Mouse (Mus musculus) forelimb bud, embryonic 11.5 days (tissue): ENCODE data around the gene Tmem39a.

Experiments
- DNase-seq: peaks from one replicate; pipeline ENCODE4 v3.0.0-alpha.2; 2012; ENCODE audit warnings: low read depth, low spot score

The Tmem39a gene

GRCm38 (mm10) chr16:38558221-38558748, at the start of gene Tmem39a:
Gene Tmem39a, plus strand, starts transcription at chr16:38558698.
- DNase-seq: no peak

- no peak for DNase-seq
Measured at GRCm38 (mm10) chr16:38510846-38511245, 47.7 kb upstream of the Tmem39a start.

- DNase-seq: no peak
Measured at GRCm38 (mm10) chr16:38519140-38519539, 39.4 kb upstream of the Tmem39a start.

GRCm38 (mm10) chr16:38521211-38521987, 37.1 kb upstream of the Tmem39a start:
- DNase-seq: peak; percentile 23

- DNase-seq: peak; percentile 95
Measured at GRCm38 (mm10) chr16:38522129-38523084, 36.1 kb upstream of the Tmem39a start, which contains the start of gene Timmdc1. Gene Timmdc1, minus strand, starts transcription at chr16:38522663.

GRCm38 (mm10) chr16:38526264-38526663, 32.2 kb upstream of the Tmem39a start:
- no peak for DNase-seq

GRCm38 (mm10) chr16:38536544-38537146, 21.9 kb upstream of the Tmem39a start:
- peak; percentile 44 for DNase-seq

- no peak for DNase-seq
Measured at GRCm38 (mm10) chr16:38538716-38539380, 19.6 kb upstream of the Tmem39a start.

- no peak for DNase-seq
Measured at GRCm38 (mm10) chr16:38548000-38548399, 10.5 kb upstream of the Tmem39a start.

GRCm38 (mm10) chr16:38549479-38550396, 8.8 kb upstream of the Tmem39a start, which contains the start of gene Poglut1:
Gene Poglut1, minus strand, starts transcription at chr16:38550258.
- DNase-seq: peak; percentile 73

GRCm38 (mm10) chr16:38555988-38556387, 2.5 kb upstream of the Tmem39a start:
- no peak for DNase-seq

- DNase-seq: peak; percentile 95
Measured at GRCm38 (mm10) chr16:38562131-38562967, 3.9 kb downstream of the Tmem39a start.

GRCm38 (mm10) chr16:38562968-38563327, 4.5 kb downstream of the Tmem39a start:
- DNase-seq: no peak

GRCm38 (mm10) chr16:38563516-38563915, 5.0 kb downstream of the Tmem39a start:
- DNase-seq: no peak

- no peak for DNase-seq
Measured at GRCm38 (mm10) chr16:38568192-38568591, 9.7 kb downstream of the Tmem39a start.

GRCm38 (mm10) chr16:38571481-38571880, 13.0 kb downstream of the Tmem39a start:
- DNase-seq: no peak

- DNase-seq: no peak
Measured at GRCm38 (mm10) chr16:38584761-38585160, 26.3 kb downstream of the Tmem39a start.

GRCm38 (mm10) chr16:38585186-38585585, 26.7 kb downstream of the Tmem39a start:
- DNase-seq: no peak

GRCm38 (mm10) chr16:38587163-38587562, 28.7 kb downstream of the Tmem39a start:
- no peak for DNase-seq
